Mouse (Mus musculus): ENCODE results near the gene Brd4. TPM values are rescaled to one million over a fixed set of nuclear protein-coding genes. Genes with fewer than 3 reads are reported as not detected.

Gene Brd4
- total and polyA plus RNA-seq, 2 experiments from 2014 or later: 13.0 to 26.8 TPM

- ATAC-seq (ENCODE audit: insufficient read depth, low read depth) (no peak), DNase-seq (ENCODE audit: low spot score) (no peak)
- Histone ChIP-seq H3K4me2 (ENCODE audit: low read depth, low read length) (no peak overlapping the region), H3K27me3 (ENCODE audit: control insufficient read depth, insufficient read depth, low read length) (no peaks in the 10 kb centered on the region), H3K4me1 (ENCODE audit: control insufficient read depth, insufficient read depth) (peaks cover 6% of the 10 kb centered on the region), H3K27ac (ENCODE audit: low read depth) (peak overlapping the region; percentile 54), H3K9ac (replicated peaks; ENCODE audit: low read depth, low read length) (no peak overlapping the region), H3K9me3 (replicated peaks; ENCODE audit: control insufficient read depth, low read length) (no peaks in the 10 kb centered on the region), H3K4me3 (ENCODE audit: low read depth, low read length) (no peak overlapping the region), H3K36me3 (replicated peaks; ENCODE audit: control insufficient read depth, insufficient read depth, low read length) (no peaks in the 10 kb centered on the region)
- TF ChIP-seq CTCF (IDR thresholded peaks at IDR 0.05; ENCODE audit: low read depth) (no peak), EP300 (IDR thresholded peaks at IDR 0.05; ENCODE audit: low read depth) (no peak)
- WGBS: 21% methylated on average over 6 of the region's 6 CpGs
Observed at GRCm38 (mm10) chr17:32257944-32258343, 26.6 kb downstream of the Brd4 start.

GRCm38 (mm10) chr17:32257452-32257851, 27.1 kb downstream of the Brd4 start:
- peak; percentile 69 for ATAC-seq (ENCODE audit: insufficient read depth, low read depth)
- Histone ChIP-seq H3K4me2 (ENCODE audit: low read depth, low read length) (no peak overlapping the region), H3K9ac (replicated peaks; ENCODE audit: low read depth, low read length) (no peak overlapping the region), H3K4me1 (ENCODE audit: control insufficient read depth, insufficient read depth) (peaks cover 6% of the 10 kb centered on the region), H3K4me3 (ENCODE audit: low read depth, low read length) (no peak overlapping the region), H3K36me3 (replicated peaks; ENCODE audit: control insufficient read depth, insufficient read depth, low read length) (no peaks in the 10 kb centered on the region), H3K27me3 (ENCODE audit: control insufficient read depth, insufficient read depth, low read length) (no peaks in the 10 kb centered on the region), H3K27ac (ENCODE audit: low read depth) (peak overlapping the region; percentile 43), H3K9me3 (replicated peaks; ENCODE audit: control insufficient read depth, low read length) (no peaks in the 10 kb centered on the region)
- TF ChIP-seq EP300 (IDR thresholded peaks at IDR 0.05; ENCODE audit: low read depth) (no peak), CTCF (IDR thresholded peaks at IDR 0.05; ENCODE audit: low read depth) (no peak)
- WGBS: 46% methylated on average over 2 of the region's 2 CpGs
- peak; percentile 31 for DNase-seq (ENCODE audit: low spot score)

GRCm38 (mm10) chr17:32256896-32257295, 27.6 kb downstream of the Brd4 start:
- Histone ChIP-seq H3K4me2 (ENCODE audit: low read depth, low read length) (no peak overlapping the region), H3K4me3 (ENCODE audit: low read depth, low read length) (no peak overlapping the region), H3K4me1 (ENCODE audit: control insufficient read depth, insufficient read depth) (peaks cover 7% of the 10 kb centered on the region), H3K9me3 (replicated peaks; ENCODE audit: control insufficient read depth, low read length) (no peaks in the 10 kb centered on the region), H3K27me3 (ENCODE audit: control insufficient read depth, insufficient read depth, low read length) (no peaks in the 10 kb centered on the region), H3K36me3 (replicated peaks; ENCODE audit: control insufficient read depth, insufficient read depth, low read length) (no peaks in the 10 kb centered on the region), H3K9ac (replicated peaks; ENCODE audit: low read depth, low read length) (no peak overlapping the region), H3K27ac (ENCODE audit: low read depth) (no peak overlapping the region)
- ATAC-seq (ENCODE audit: insufficient read depth, low read depth) (no peak), DNase-seq (ENCODE audit: low spot score) (no peak)
- WGBS: 66% methylated on average over 2 of the region's 2 CpGs
- no peak for TF ChIP-seq EP300 (IDR thresholded peaks at IDR 0.05; ENCODE audit: low read depth)
- TF ChIP-seq CTCF (IDR thresholded peaks at IDR 0.05; ENCODE audit: low read depth): no peak

GRCm38 (mm10) chr17:32253261-32253660, 31.3 kb downstream of the Brd4 start:
- no peak for TF ChIP-seq EP300 (IDR thresholded peaks at IDR 0.05; ENCODE audit: low read depth)
- no peak for TF ChIP-seq CTCF (IDR thresholded peaks at IDR 0.05; ENCODE audit: low read depth)
- no peak overlapping the region for H3K9ac ChIP-seq (replicated peaks; ENCODE audit: low read depth, low read length)
- H3K4me2 ChIP-seq (ENCODE audit: low read depth, low read length): no peak overlapping the region
- no peak overlapping the region for H3K27ac ChIP-seq (ENCODE audit: low read depth)
- H3K4me1 ChIP-seq (ENCODE audit: control insufficient read depth, insufficient read depth): peaks cover 13% of the 10 kb centered on the region
- no peak for DNase-seq (ENCODE audit: low spot score)
- no peak overlapping the region for H3K4me3 ChIP-seq (ENCODE audit: low read depth, low read length)
- H3K27me3 ChIP-seq (ENCODE audit: control insufficient read depth, insufficient read depth, low read length): no peaks in the 10 kb centered on the region
- no peaks in the 10 kb centered on the region for H3K36me3 ChIP-seq (replicated peaks; ENCODE audit: control insufficient read depth, insufficient read depth, low read length)
- no peaks in the 10 kb centered on the region for H3K9me3 ChIP-seq (replicated peaks; ENCODE audit: control insufficient read depth, low read length)
- WGBS: 76% methylated on average over 2 of the region's 2 CpGs
- no peak for ATAC-seq (ENCODE audit: insufficient read depth, low read depth)

GRCm38 (mm10) chr17:32251827-32252470, 32.6 kb downstream of the Brd4 start:
- Histone ChIP-seq H3K4me2 (ENCODE audit: low read depth, low read length) (no peak overlapping the region), H3K4me1 (ENCODE audit: control insufficient read depth, insufficient read depth) (peaks cover 7% of the 10 kb centered on the region), H3K9ac (replicated peaks; ENCODE audit: low read depth, low read length) (no peak overlapping the region), H3K36me3 (replicated peaks; ENCODE audit: control insufficient read depth, insufficient read depth, low read length) (no peaks in the 10 kb centered on the region), H3K27ac (ENCODE audit: low read depth) (no peak overlapping the region), H3K9me3 (replicated peaks; ENCODE audit: control insufficient read depth, low read length) (no peaks in the 10 kb centered on the region), H3K4me3 (ENCODE audit: low read depth, low read length) (no peak overlapping the region), H3K27me3 (ENCODE audit: control insufficient read depth, insufficient read depth, low read length) (no peaks in the 10 kb centered on the region)
- no peak for ATAC-seq (ENCODE audit: insufficient read depth, low read depth)
- DNase-seq (ENCODE audit: low spot score): no peak
- WGBS: 57% methylated on average over 2 of the region's 2 CpGs
- TF ChIP-seq CTCF (IDR thresholded peaks at IDR 0.05; ENCODE audit: low read depth) (no peak), EP300 (IDR thresholded peaks at IDR 0.05; ENCODE audit: low read depth) (no peak)

GRCm38 (mm10) chr17:32250066-32250465, 34.5 kb downstream of the Brd4 start:
- H3K4me2 ChIP-seq (ENCODE audit: low read depth, low read length): no peak overlapping the region
- no peaks in the 10 kb centered on the region for H3K9me3 ChIP-seq (replicated peaks; ENCODE audit: control insufficient read depth, low read length)
- no peaks in the 10 kb centered on the region for H3K27me3 ChIP-seq (ENCODE audit: control insufficient read depth, insufficient read depth, low read length)
- no peaks in the 10 kb centered on the region for H3K36me3 ChIP-seq (replicated peaks; ENCODE audit: control insufficient read depth, insufficient read depth, low read length)
- TF ChIP-seq CTCF (IDR thresholded peaks at IDR 0.05; ENCODE audit: low read depth): no peak
- no peak for TF ChIP-seq EP300 (IDR thresholded peaks at IDR 0.05; ENCODE audit: low read depth)
- H3K4me1 ChIP-seq (ENCODE audit: control insufficient read depth, insufficient read depth): peaks cover 6% of the 10 kb centered on the region
- WGBS: 86% methylated on average over 1 of the region's 1 CpGs
- ATAC-seq (ENCODE audit: insufficient read depth, low read depth) (no peak), DNase-seq (ENCODE audit: low spot score) (no peak)
- H3K4me3 ChIP-seq (ENCODE audit: low read depth, low read length): no peak overlapping the region
- H3K27ac ChIP-seq (ENCODE audit: low read depth): no peak overlapping the region
- H3K9ac ChIP-seq (replicated peaks; ENCODE audit: low read depth, low read length): no peak overlapping the region
